Mouse (Mus musculus) right cerebral cortex, adult 18-20 months (tissue): Measurements from ENCODE around the gene Utp14a.

ENCODE experiments used
- DNase-seq: peaks from one replicate; pipeline ENCODE4 v3.0.0; 2022; ENCODE audit warnings: mixed read lengths

Gene Utp14a

DNA sequence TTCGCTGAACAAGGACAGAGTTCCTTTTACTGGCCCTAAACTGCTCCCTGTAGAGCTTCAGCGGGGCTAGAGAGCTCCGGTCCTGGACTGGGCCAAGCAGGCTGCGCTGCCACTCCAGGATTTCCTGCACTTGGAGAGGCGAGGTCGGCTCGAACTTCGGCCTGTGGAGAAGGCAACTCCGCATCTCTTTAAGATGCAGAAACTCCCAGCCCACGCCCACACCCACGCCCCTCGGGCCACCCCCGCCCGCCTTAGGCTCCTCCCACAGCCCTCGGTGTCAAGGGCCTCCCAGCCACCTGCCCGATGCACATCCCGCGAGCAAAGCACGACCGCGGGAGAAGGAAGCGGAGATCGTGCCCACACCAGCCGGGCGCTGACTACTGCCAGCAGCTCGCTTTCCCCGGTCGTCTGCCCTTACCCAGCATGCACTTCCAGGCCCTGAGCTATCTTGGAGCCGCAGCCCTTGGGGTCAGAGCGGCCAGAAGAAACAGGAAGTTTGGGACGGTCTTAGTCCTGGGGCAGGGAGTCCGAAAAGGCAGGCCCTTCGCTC is 57.9 kb downstream of the Utp14a start:
- peak; percentile 33 for DNase-seq

DNA sequence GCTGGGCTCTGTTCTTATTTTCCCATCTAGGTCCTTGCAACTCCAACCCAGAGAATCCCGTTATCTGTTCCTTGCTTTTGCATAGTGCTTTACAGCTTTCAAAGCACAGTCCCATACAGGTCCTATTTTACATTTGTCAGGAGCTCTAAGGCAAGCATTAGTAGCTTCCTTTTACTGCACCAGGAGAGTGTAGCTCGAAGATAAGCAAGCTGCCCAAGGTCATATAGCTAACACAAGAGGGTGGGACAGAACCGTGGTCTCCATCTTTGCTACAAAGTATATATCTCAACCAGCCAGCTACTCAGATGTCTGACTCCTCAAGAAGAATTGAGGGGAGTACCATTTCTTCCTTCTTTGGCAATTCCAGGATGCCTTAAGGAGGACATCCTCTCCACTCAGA is 60.8 kb downstream of the Utp14a start:
- no peak for DNase-seq

DNA sequence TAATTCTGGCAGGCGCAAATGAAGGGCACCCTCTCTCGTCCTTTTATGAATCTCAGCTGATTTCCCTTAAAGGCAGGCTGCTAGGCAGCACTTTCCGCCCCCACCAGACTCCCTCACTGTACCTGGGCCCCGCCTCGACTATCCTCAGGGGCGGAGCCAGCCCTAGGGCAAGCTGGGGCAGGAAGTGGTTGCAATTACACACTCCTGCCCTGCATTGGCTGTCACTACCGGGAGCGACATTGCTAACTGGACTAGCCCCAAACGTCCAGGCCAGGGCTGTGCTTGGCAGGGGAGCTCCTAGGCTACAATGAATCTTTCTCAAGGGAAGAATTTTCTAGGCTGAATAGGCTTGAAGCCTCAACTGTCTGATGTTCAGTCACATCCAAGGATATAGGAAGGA is 61.5 kb downstream of the Utp14a start:
- DNase-seq = no peak
